Mouse (Mus musculus): ENCODE data around the gene Spns2. TPM values are rescaled to one million over a fixed set of nuclear protein-coding genes. Genes with fewer than 3 reads are reported as not detected.

Spns2 gene
- total and polyA plus RNA-seq, 2 experiments from 2014 or later, result 7.0 to 66.0 TPM

DNA sequence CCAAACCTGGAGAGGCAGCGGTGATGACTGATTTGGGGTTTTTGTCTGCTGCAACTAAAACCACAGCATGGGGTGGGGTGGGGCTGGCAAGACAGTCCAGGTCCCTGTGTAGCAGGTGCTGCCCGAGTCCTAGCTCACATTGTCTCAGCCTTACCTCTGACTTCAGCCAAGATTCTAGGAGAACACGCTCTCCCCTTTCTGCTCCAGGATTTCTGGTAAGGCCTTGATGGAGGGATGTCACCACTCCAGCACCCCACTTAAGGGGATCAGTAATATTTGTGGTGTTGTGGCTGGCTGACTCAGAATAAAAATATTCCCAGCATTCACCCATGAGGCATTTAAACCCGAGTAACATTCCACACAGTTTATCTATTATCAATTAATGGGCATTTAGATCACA lies 66.0 kb downstream of the Spns2 start:
- H3K9me3 ChIP-seq (ENCODE audit: low read length), result no peaks in the 10 kb centered on the region
- WGBS, result 85% methylated on average over 4 of the region's 4 CpGs
- H3K36me3 ChIP-seq (ENCODE audit: insufficient read depth, low read length), result no peaks in the 10 kb centered on the region
- no peak overlapping the region for H3K9ac ChIP-seq (replicated peaks; ENCODE audit: low read length)
- no peak overlapping the region for H3K27ac ChIP-seq
- DNase-seq (ENCODE audit: low spot score), result no peak
- H3K4me3 ChIP-seq (ENCODE audit: low read length), result no peak overlapping the region
- no peaks in the 10 kb centered on the region for H3K27me3 ChIP-seq (ENCODE audit: insufficient read depth, low read length)
- no peaks in the 10 kb centered on the region for H3K4me1 ChIP-seq (ENCODE audit: insufficient read depth, low read length)
- no peak for ATAC-seq
- TF ChIP-seq CTCF (IDR thresholded peaks at IDR 0.05; ENCODE audit: low read depth), result no peak
- no peak overlapping the region for H3K4me2 ChIP-seq (ENCODE audit: low read depth, low read length)

DNA sequence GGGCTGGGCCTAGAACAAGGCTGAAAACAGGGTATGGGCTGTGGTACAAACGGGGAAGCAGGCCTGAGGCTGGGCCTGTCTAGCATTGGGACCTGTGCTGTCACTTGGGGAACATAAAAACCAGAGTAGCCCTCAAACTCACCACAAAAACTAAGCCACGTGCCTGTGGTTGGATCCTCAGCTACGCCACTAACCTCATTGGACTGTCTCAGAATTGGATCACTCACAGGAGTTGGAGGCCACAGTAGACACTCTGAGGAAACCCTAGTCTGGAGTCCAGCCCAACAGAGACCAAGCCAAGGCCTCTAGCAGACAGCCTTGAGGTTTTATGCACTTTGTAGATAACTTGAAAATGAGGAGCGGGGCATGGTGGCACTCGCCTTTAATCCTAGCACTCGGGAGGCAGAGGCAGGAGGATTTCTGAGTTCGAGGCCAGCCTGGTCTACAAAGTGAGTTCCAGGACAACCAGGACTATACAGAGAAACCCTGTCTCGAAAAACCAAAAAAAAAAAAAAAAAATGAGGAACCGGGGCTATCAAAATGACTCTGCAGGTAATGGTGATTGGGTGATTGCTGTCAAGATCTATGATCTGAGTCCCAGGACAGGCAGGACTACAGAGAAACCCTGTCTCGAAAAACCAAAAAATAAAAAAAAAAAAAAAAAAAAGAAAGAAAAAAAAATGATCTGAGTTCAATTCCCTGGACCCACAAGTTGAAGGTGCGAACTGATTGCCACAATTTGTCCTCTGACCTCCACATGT lies 68.0 kb downstream of the Spns2 start:
- H3K4me3 ChIP-seq (ENCODE audit: low read length), result no peak overlapping the region
- TF ChIP-seq CTCF (IDR thresholded peaks at IDR 0.05; ENCODE audit: low read depth), result no peak
- 92% methylated on average over 10 of the region's 11 CpGs for WGBS
- H3K9me3 ChIP-seq (ENCODE audit: low read length), result no peaks in the 10 kb centered on the region
- ATAC-seq (no peak), DNase-seq (ENCODE audit: low spot score) (no peak)
- no peaks in the 10 kb centered on the region for H3K36me3 ChIP-seq (ENCODE audit: insufficient read depth, low read length)
- H3K4me1 ChIP-seq (ENCODE audit: insufficient read depth, low read length), result no peaks in the 10 kb centered on the region
- no peak overlapping the region for H3K4me2 ChIP-seq (ENCODE audit: low read depth, low read length)
- no peaks in the 10 kb centered on the region for H3K27me3 ChIP-seq (ENCODE audit: insufficient read depth, low read length)
- no peak overlapping the region for H3K9ac ChIP-seq (replicated peaks; ENCODE audit: low read length)
- no peak overlapping the region for H3K27ac ChIP-seq

DNA sequence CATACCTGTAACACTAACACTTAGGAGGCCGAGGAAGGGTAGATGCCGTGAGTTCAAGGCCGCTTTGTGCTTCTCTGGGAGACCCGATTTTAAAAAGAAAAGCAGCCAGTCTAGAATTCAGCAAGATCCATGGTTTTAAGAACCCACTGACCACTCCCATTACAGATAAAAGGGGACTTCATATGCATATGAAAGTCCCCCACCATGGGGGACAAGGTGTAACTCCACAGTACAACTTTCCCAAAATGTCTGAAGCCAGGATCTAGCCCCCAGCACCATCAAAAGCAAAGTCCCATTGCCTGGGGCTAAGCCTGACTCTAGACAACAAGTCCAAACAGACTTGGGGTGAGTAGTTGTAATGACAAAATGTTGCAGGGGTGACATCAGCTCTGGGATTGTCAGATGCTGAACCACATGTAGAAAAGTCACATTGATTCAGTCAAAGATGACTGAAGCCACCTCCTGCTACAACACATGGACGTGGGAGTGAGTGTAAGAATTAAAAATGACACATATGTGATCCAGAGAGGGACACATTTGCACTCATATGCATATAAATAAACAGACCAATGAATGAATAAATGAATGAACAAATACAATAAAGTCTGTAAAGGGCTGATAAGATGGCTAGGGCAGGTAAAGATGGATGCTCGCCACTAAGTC lies 69.1 kb downstream of the Spns2 start:
- no peak for ATAC-seq
- H3K4me1 ChIP-seq (ENCODE audit: insufficient read depth, low read length), result no peaks in the 10 kb centered on the region
- no peak overlapping the region for H3K4me2 ChIP-seq (ENCODE audit: low read depth, low read length)
- no peak for DNase-seq (ENCODE audit: low spot score)
- H3K27me3 ChIP-seq (ENCODE audit: insufficient read depth, low read length), result no peaks in the 10 kb centered on the region
- no peak for TF ChIP-seq CTCF (IDR thresholded peaks at IDR 0.05; ENCODE audit: low read depth)
- H3K36me3 ChIP-seq (ENCODE audit: insufficient read depth, low read length), result no peaks in the 10 kb centered on the region
- WGBS, result 86% methylated on average over 6 of the region's 6 CpGs
- no peak overlapping the region for H3K9ac ChIP-seq (replicated peaks; ENCODE audit: low read length)
- no peak overlapping the region for H3K27ac ChIP-seq
- no peak overlapping the region for H3K4me3 ChIP-seq (ENCODE audit: low read length)
- no peaks in the 10 kb centered on the region for H3K9me3 ChIP-seq (ENCODE audit: low read length)

DNA sequence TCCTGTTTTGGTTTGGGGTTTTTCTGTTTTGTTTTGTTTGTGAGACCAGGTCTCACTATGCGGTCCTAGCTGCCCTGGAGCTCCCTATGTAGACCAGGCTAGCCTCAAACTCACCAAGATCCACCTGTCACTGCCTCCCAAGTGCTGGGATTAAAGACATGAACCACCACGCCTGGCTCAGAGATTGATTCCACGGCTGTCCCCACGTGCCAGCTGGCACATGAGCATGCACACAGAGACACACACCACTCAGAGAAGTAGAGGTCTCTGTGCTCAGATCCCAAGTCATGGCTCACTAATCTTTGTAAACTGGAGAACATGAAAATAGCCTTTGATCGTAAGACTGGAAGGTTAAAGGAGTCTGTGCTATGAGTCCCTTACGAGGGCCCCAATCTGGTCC lies 70.7 kb downstream of the Spns2 start:
- Histone ChIP-seq H3K9ac (replicated peaks; ENCODE audit: low read length) (no peak overlapping the region), H3K27me3 (ENCODE audit: insufficient read depth, low read length) (peaks cover 2% of the 10 kb centered on the region; the same call in 1 of the 2 replicates), H3K9me3 (ENCODE audit: low read length) (no peaks in the 10 kb centered on the region), H3K36me3 (ENCODE audit: insufficient read depth, low read length) (no peaks in the 10 kb centered on the region), H3K4me1 (ENCODE audit: insufficient read depth, low read length) (no peaks in the 10 kb centered on the region), H3K4me2 (ENCODE audit: low read depth, low read length) (no peak overlapping the region), H3K27ac (no peak overlapping the region), H3K4me3 (ENCODE audit: low read length) (no peak overlapping the region)
- ATAC-seq (no peak), DNase-seq (ENCODE audit: low spot score) (no peak)
- TF ChIP-seq CTCF (IDR thresholded peaks at IDR 0.05; ENCODE audit: low read depth), result no peak
- 79% methylated on average over 6 of the region's 6 CpGs for WGBS

DNA sequence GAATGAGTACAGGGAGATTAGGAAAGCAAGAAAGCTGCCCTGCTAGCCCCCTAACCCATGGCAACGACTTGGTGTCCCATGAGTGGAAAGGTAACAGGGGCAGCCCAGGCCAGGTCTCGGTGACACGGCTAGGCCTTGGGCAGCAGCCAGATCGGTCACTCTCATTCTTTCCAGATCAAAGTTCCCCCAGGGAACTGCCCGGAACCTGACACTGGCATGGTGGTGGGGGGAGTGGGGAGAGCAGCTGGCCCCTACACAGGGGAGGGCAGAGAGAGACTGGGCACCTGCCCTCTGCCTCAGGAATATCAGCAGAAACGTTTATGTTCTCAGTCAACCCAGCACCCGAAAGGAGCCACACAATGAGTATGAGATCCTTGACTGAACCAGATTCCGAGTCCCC lies 71.5 kb downstream of the Spns2 start:
- H3K27me3 ChIP-seq (ENCODE audit: insufficient read depth, low read length), result peaks cover 6% of the 10 kb centered on the region; the same call in 1 of the 2 replicates
- no peaks in the 10 kb centered on the region for H3K4me1 ChIP-seq (ENCODE audit: insufficient read depth, low read length)
- H3K9ac ChIP-seq (replicated peaks; ENCODE audit: low read length), result no peak overlapping the region
- WGBS, result 50% methylated on average over 8 of the region's 8 CpGs
- no peak for TF ChIP-seq CTCF (IDR thresholded peaks at IDR 0.05; ENCODE audit: low read depth)
- no peak overlapping the region for H3K4me2 ChIP-seq (ENCODE audit: low read depth, low read length)
- DNase-seq (ENCODE audit: low spot score) (no peak), ATAC-seq (no peak)
- no peak overlapping the region for H3K4me3 ChIP-seq (ENCODE audit: low read length)
- no peaks in the 10 kb centered on the region for H3K9me3 ChIP-seq (ENCODE audit: low read length)
- no peak overlapping the region for H3K27ac ChIP-seq
- no peaks in the 10 kb centered on the region for H3K36me3 ChIP-seq (ENCODE audit: insufficient read depth, low read length)

DNA sequence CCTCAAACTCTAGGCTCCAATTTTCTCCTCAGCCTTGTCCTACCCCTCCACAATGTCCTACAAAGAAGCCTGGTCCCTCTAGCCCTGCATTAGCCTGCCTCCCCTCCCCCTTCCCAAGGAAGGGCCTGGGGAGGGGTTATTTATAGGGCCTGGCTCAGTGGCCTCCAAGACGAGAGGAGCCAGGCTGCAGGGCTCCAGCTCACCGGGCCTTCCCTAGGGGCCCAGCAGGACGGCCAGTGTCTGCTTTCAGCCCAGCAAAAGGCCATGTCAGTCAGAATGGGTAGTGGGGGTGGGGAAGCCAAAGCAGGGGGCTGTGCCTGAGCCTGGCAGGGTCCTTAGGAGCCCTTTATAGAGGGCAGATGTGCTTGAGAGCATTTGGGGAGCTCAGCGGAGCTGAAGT lies 72.3 kb downstream of the Spns2 start:
- H3K4me1 ChIP-seq (ENCODE audit: insufficient read depth, low read length), result no peaks in the 10 kb centered on the region
- no peak for ATAC-seq
- H3K4me3 ChIP-seq (ENCODE audit: low read length), result no peak overlapping the region

DNA sequence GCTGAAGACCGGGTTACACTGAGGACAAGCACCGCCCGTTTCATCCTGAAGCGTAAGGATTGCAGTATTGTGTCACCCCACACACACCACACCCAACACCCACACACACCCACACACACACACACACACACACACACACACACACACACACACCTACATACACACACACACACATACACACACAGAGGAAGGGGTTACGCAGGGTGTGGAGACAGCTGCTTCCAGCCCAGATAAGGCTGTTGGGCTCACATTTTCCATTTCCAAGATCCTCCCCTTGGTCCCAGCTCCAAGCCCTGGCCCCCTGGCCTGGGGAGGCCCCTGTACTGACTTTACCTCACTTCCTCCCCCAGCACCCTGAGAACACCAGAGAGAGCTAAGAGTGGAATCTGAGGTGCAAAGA lies 73.0 kb downstream of the Spns2 start:
- Histone ChIP-seq H3K27ac (no peak overlapping the region), H3K36me3 (ENCODE audit: insufficient read depth, low read length) (no peaks in the 10 kb centered on the region), H3K4me1 (ENCODE audit: insufficient read depth, low read length) (peaks cover 2% of the 10 kb centered on the region; the same call in 1 of the 2 replicates), H3K9me3 (ENCODE audit: low read length) (no peaks in the 10 kb centered on the region), H3K9ac (replicated peaks; ENCODE audit: low read length) (no peak overlapping the region), H3K27me3 (ENCODE audit: insufficient read depth, low read length) (peaks cover 6% of the 10 kb centered on the region; the same call in 1 of the 2 replicates), H3K4me3 (ENCODE audit: low read length) (no peak overlapping the region), H3K4me2 (ENCODE audit: low read depth, low read length) (no peak overlapping the region)
- TF ChIP-seq CTCF (IDR thresholded peaks at IDR 0.05; ENCODE audit: low read depth), result no peak
- DNase-seq (ENCODE audit: low spot score), result no peak
- ATAC-seq, result no peak
- 85% methylated on average over 5 of the region's 5 CpGs for WGBS

More for the DNA sequence above, 72.3 kb downstream of the Spns2 start:
- Histone ChIP-seq H3K9me3 (ENCODE audit: low read length) (no peaks in the 10 kb centered on the region), H3K4me2 (ENCODE audit: low read depth, low read length) (no peak overlapping the region), H3K27me3 (ENCODE audit: insufficient read depth, low read length) (peaks cover 6% of the 10 kb centered on the region; the same call in 1 of the 2 replicates), H3K9ac (replicated peaks; ENCODE audit: low read length) (no peak overlapping the region), H3K27ac (no peak overlapping the region), H3K36me3 (ENCODE audit: insufficient read depth, low read length) (no peaks in the 10 kb centered on the region)
- WGBS, result 12% methylated on average over 4 of the region's 4 CpGs
- no peak for DNase-seq (ENCODE audit: low spot score)
- no peak for TF ChIP-seq CTCF (IDR thresholded peaks at IDR 0.05; ENCODE audit: low read depth)
